Mouse (Mus musculus) lung, adult 2 months (tissue): ENCODE data around the gene Mfsd13b. TPM values are rescaled to one million over a fixed set of nuclear protein-coding genes. Genes with fewer than 3 reads are reported as not detected.

ENCODE experiments used
- DNase-seq: peaks from one replicate; pipeline ENCODE4 v3.0.0; 2022
- H3K4me1 ChIP-seq: fragments of 200-500 bp; 2 replicates; pipeline ENCODE4 v1.6.1; 2011; ENCODE audit warnings: low read length; ENCODE audit not compliant: control insufficient read depth, insufficient read depth
- H3K4me3 ChIP-seq: fragments of 200-500 bp; replicated peaks from 2 replicates; pipeline ENCODE3; 2011; ENCODE audit warnings: low read depth, mild to moderate bottlenecking, control low read depth, low read length; ENCODE audit errors: extremely low read depth
- CTCF ChIP-seq: fragments of 200-500 bp; IDR thresholded peaks from 2 replicates; pipeline ENCODE4 v1.5.1; 2011; ENCODE audit warnings: mild to moderate bottlenecking, low read length, control low read depth; ENCODE audit not compliant: insufficient read depth
- POLR2A ChIP-seq: fragments of 200-500 bp; IDR thresholded peaks from 2 replicates; pipeline ENCODE4 v1.6.1; 2011; ENCODE audit warnings: low read depth, mild to moderate bottlenecking, control low read depth, low read length, borderline replicate concordance; ENCODE audit errors: extremely low read depth
- WGBS: fragments of 180-500 bp; shearing (Covaris S2); methylation state at CpG from one replicate; pipeline ENCODE4 v1.1.7; 2018; 5-methylcytosine and 5-hydroxymethylcytosine counted together
- polyA plus RNA-seq: library from polyadenylated mRNA; depleted of rRNA; stranded (reverse); fragments of >200 nt; gene quantifications from 2 replicates; pipeline ENCODE4 v1.2.3, GENCODE M21; 2012

The Mfsd13b gene
- polyA plus RNA-seq, 1 experiment = 0.19 TPM

DNA sequence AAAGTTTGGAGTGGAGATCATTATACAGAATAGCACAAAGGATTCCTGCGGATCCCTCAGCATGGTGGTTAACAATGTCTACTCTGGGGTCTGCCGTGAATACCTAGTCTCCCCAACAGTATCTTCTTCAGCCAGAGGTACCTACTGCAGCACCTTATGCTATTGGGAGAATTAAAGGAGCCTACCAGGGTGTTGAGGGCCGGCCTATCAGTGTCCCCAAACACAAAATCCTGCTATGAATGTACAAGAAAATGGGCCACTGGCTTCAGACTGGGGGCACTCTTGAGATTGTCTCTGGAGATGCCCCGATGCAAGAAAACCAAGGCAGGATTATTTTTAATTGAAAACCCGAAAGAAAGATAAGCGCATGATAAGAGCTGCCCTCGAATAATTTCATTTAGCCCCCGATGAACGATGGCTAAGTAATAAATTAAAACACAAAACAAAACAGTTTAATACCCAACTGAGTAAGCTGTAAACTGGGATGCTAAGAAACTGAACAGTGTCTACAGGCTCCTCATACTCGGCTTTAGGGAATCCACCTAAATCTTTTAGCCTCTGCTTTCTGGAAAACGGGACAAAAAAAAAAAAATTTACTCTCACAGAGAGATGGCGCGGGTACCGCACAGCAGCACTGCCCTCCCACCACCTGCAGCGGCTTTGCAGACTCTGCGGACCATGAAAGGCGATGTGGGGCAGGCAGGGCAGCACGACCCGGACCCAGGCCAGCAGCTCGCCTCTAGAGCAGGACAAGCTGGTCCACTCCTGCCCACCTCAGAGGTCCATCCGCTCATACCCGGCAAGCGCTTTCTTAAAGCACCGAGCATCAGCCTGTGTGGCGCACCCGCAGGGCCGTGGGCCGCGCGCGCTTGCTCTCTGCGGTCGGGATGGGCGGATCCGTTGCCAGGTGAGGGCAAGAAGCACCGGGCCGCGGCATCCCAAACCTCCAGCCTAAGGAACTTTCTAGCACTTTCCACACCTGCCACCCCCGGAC is 1.1 kb upstream of the Mfsd13b start:
- WGBS = 9% methylated on average over 39 of the region's 39 CpGs
- Histone ChIP-seq H3K4me3 (peak overlapping the region; percentile 63), H3K4me1 (peaks cover 4% of the 10 kb centered on the region; the same call in 1 of the 2 replicates)
- DNase-seq = peak; percentile 48
- TF ChIP-seq CTCF (no peak), POLR2A (no peak)

DNA sequence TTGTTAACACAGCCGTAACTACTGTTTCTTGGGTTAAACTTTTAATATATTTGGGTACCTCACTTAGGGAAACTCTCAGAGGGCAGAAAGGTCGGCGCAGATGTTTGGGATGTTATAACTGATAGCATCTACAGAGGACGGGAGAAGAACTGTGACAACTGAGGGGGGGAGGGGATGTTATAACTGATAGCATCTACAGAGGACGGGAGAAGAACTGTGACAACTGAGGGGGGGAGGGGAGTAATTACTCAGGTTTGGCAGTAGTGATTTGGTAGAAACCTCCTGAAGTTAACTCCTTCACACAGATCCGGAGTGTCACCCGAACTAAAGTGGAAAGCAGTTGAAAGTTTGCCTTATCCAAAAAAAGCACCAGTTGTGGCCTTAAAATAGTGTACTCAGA is 659 bp downstream of the Mfsd13b start:
- H3K4me1 ChIP-seq = no peaks in the 10 kb centered on the region
- TF ChIP-seq POLR2A = no peak
- no peak for TF ChIP-seq CTCF
- no peak for DNase-seq
- WGBS = 8% methylated on average over 7 of the region's 7 CpGs
- H3K4me3 ChIP-seq = peak overlapping the region; percentile 97

DNA sequence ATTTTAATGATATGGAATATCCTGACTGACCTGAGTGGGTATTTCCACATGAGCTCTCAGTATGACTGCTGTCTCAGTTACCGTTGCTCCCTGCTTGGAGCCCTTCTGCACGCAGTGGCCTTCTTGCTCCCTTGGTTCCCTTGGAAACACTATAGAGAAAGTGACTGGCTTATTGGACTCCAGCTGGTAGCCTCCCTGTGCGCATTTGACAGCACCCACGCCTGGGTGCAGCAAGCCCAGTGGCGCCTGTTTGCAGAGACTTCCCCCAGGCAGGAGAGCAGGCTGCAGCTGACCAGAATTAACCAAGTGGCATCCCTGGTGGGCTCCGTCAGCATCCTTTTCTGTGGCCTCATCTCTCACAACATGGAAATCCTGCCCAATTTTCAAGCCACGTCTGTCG is 8.9 kb downstream of the Mfsd13b start:
- DNase-seq = no peak

DNA sequence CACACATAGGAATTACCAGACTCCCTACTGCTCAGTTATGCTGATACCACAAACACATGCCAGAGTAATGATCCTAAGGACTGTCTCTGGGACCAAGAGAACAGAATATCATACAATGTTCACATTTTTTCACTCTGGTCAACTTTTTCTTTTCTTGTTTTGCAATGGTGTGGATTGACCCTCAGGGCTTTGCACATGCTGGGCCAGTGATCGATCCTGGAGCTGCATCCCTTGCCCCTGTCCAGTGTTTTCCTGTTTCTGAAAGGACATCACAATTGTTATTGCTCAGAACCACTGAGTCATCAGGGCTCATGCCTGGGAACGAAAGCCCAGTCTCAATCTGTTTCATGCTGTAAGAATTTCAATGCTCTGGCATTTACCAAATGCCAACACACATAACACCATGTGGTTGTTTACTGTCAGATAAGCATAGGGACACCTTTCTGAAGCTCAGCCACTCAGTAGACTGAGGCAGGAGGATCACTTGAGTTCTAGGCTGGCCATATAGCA is 16.8 kb downstream of the Mfsd13b start:
- Histone ChIP-seq H3K4me3 (no peak overlapping the region), H3K4me1 (no peaks in the 10 kb centered on the region)
- no peak for DNase-seq
- WGBS = 67% methylated on average over 2 of the region's 2 CpGs
- TF ChIP-seq POLR2A (no peak), CTCF (no peak)

More for the DNA sequence above, 8.9 kb downstream of the Mfsd13b start:
- TF ChIP-seq POLR2A = no peak
- no peak for TF ChIP-seq CTCF
- Histone ChIP-seq H3K4me1 (no peaks in the 10 kb centered on the region), H3K4me3 (no peak overlapping the region)
- 80% methylated on average over 8 of the region's 8 CpGs for WGBS

DNA sequence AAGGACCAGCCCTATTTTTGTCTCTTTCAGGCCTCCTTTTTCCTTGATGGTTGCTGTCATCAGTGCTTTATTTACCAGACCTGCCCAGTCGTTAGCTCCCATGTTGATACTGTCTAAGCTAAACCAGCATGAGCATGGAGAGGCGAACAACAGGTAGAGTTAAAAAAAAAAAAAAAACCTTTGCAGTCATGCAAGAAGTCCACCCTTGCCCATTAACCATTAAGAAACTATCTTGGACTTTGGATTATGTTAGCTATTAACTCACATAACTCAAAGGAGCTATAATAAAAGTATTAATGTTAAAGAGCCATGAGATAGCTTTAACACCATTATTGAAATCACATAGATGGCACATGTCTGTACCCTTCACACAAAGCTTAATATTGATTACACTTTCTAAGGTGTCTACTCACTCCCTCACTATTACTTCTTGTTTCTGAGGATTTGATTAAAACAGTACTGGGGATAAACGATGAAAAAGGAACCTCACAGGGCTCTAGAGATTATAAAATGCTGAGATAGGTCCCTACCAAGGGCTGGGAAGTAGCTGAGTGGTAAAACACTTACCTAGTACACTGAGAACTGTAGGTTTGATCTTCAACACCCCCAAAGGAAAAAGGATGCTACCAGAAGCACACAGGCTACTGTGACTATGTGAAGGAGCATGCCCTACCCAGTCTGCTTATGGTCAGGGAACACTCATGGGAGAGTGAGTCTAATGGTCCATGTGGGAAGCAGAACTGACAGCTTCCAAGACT is 17.9 kb downstream of the Mfsd13b start:
- Histone ChIP-seq H3K4me3 (no peak overlapping the region), H3K4me1 (no peaks in the 10 kb centered on the region)
- TF ChIP-seq POLR2A (no peak), CTCF (no peak)
- WGBS = 69% methylated on average over 3 of the region's 3 CpGs
- no peak for DNase-seq

DNA sequence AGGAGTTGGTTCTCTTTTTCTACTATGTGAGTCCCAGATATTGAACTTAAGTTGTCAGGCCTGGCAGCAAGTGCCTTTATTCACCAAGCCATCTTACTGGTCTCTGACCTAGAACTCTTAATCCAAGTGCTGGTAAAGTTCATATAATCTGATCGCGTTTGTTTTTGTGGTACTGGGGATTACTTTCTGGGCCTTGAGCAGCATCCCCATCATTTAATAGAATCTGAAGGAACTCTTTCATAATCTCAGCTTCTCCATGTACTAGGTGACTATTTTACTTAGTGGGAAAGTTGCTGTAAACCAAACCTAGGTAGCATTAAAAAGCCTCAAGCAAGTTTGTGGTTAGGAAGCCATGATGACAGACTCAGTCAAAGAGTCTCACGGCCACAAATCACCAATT is 19.6 kb downstream of the Mfsd13b start:
- TF ChIP-seq CTCF = no peak
- no peak for TF ChIP-seq POLR2A
- 82% methylated on average over 3 of the region's 3 CpGs for WGBS

DNA sequence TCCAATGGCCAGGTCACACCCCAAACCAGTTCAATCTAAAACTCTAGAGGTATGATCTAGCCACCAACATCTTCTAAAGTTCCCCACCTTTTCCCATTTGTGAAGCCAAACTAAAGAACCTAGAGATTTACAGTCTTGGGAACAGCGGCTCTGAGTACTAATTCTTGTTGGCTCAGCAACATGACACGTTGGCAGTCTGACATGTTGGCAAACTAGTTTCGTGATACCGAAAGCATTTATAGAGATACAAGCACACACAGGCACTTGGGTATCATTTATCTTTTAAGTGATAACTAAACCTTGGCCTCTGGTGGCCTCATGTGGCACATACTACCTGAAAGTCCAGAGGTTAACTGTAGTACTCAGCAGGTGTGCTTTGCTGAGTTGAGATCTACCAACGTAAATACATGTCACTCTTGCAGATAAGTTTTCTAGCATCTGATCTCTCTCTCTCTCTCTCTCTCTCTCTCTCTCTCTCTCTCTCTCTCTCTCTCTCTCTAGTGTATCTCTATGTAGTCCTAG is 20.2 kb downstream of the Mfsd13b start:
- DNase-seq = no peak
- no peak for TF ChIP-seq CTCF
- no peak for TF ChIP-seq POLR2A
- Histone ChIP-seq H3K4me1 (no peaks in the 10 kb centered on the region), H3K4me3 (no peak overlapping the region)
- WGBS = 76% methylated on average over 5 of the region's 5 CpGs

More for the DNA sequence above, 19.6 kb downstream of the Mfsd13b start:
- H3K4me1 ChIP-seq = no peaks in the 10 kb centered on the region
- no peak overlapping the region for H3K4me3 ChIP-seq
- DNase-seq = no peak

DNA sequence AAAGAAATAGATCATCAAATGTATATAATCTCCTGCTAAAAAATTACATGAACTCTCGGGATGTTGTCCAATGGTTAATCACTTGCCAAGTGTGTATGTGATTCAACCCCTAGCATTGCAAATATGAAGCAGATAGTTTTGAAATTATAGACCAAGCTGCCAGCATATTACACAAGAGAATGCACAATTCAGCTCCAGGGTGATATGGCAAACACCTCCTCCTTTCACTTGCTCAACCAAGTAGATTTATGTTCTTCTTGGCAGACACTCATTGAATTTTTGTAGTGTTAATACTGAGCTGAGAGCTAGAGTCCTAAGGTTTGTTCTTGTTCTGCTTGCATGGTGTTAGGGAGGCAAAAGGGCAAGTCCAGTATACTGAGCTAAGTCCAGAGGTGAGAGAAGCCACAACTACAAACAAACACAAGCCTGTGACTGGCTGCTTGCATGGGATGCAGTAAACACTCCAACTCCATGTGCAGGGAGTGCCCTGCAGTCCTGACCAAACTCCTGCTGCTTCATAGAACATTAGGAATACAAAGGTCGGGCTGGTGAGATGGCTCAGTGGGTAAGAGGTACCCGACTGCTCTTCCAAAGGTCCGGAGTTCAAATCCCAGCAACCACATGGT is 21.6 kb downstream of the Mfsd13b start:
- Histone ChIP-seq H3K4me1 (no peaks in the 10 kb centered on the region), H3K4me3 (no peak overlapping the region)
- DNase-seq = no peak
- 67% methylated on average over 4 of the region's 4 CpGs for whole genome bisulfite sequencing
- no peak for TF ChIP-seq CTCF
- TF ChIP-seq POLR2A = no peak

DNA sequence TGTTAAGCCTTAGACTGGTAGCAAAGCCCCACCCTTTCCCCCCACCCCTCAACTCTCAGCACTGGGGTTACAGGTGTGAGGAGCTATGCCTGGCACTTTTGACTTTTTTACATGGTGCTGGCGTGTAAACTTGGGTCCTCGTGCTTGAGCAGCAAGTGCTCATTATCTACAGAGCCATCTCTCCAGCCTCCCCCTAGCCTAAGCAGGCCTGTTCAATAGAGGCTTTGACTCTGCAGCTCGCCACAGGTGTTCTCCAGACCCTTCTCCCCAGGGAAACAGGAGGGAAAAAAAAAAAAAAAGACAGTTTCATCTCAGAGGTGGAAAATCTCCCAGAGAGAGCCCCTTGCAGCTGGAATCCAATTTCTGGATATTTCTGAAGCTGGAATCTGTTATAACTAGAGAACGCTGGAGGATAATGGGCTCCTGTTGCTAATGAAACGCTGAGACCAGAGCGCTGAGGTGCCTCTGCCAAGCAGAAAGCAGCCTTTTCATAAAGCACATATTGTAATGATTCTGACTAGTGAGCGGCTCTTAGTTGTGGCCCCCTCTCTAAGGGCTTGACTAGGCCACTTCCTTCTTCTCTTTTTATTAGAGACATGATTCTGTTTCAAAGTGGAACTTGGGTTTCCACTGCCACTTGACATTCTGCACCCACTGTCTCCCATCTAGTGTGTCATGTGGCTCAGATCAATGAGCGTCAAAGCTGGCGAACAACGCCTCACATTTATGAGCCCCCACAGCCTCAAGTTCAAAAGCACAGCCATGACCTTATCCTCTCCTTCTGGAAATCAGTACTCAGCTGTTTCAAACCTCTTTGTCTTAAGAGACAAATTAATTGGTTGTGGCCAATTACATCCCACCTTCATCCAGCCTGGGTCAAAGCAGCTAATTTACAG is 29.7 kb downstream of the Mfsd13b start:
- WGBS = 66% methylated on average over 10 of the region's 10 CpGs
- H3K4me3 ChIP-seq = no peak overlapping the region
- H3K4me1 ChIP-seq = no peaks in the 10 kb centered on the region
- DNase-seq = no peak
- TF ChIP-seq CTCF (no peak), POLR2A (no peak)
